Mouse (Mus musculus): Measurements from ENCODE around the gene Tspan33. TPM values are rescaled to one million over a fixed set of nuclear protein-coding genes. Genes with fewer than 3 reads are reported as not detected.

Gene Tspan33
- 5.2 and 6.2 TPM in 2 replicates for polyA plus RNA-seq (2016; fragmentation: Nextera tagmentation; extraction: Ambion mirVana)

GRCm38 (mm10) chr6:29693953-29694352, at the start of gene Tspan33:
Gene Tspan33, plus strand, starts transcription at chr6:29694222.
- peak; percentile 94 for ATAC-seq (ENCODE audit: insufficient number of reproducible peaks, insufficient read depth, low FRiP score, low TSS enrichment, low read depth)

GRCm38 (mm10) chr6:29649494-29650169, 44.4 kb upstream of the Tspan33 start:
- 0 out of 2 replicates have a peak, but pooled peaks have one; percentile 47 for ATAC-seq (ENCODE audit: insufficient number of reproducible peaks, insufficient read depth, low FRiP score, low TSS enrichment, low read depth)
- H3K27ac ChIP-seq = no peak overlapping the region
- WGBS = 33% methylated on average over 14 of the region's 14 CpGs

More at GRCm38 (mm10) chr6:29693953-29694352, at the start of gene Tspan33:
- under 1% methylated on average over 37 of the region's 41 CpGs for WGBS
- peak within 1 kb of the TSS; percentile 78 for H3K4me3 ChIP-seq (replicated peaks)
- peak within 1 kb of the TSS; percentile 99 for H3K4me2 ChIP-seq
- no peaks in the 10 kb centered on the region for H3K9me3 ChIP-seq
- peaks cover 10% of the 10 kb centered on the region for H3K4me1 ChIP-seq (replicated peaks)
- no peaks in the 10 kb centered on the region for H3K36me3 ChIP-seq
- H3K27ac ChIP-seq = no peak within 1 kb of the TSS
- H3K9ac ChIP-seq (replicated peaks) = peak within 1 kb of the TSS; percentile 73
- H3K27me3 ChIP-seq = peaks cover 68% of the 10 kb centered on the region

GRCm38 (mm10) chr6:29650170-29650549, 43.9 kb upstream of the Tspan33 start:
- Histone ChIP-seq H3K9me3 (no peaks in the 10 kb centered on the region), H3K27ac (no peak overlapping the region), H3K4me3 (replicated peaks) (no peak overlapping the region), H3K36me3 (no peaks in the 10 kb centered on the region), H3K27me3 (0 out of 2 replicates have a peak, but pooled peaks cover 3% of the 10 kb centered on the region), H3K4me1 (replicated peaks) (no peaks in the 10 kb centered on the region), H3K9ac (replicated peaks) (no peak overlapping the region), H3K4me2 (no peak overlapping the region)
- ATAC-seq (ENCODE audit: insufficient number of reproducible peaks, insufficient read depth, low FRiP score, low TSS enrichment, low read depth) = no peak
- WGBS = 66% methylated on average over 10 of the region's 10 CpGs

More at GRCm38 (mm10) chr6:29649494-29650169, 44.4 kb upstream of the Tspan33 start:
- no peaks in the 10 kb centered on the region for H3K9me3 ChIP-seq
- H3K4me3 ChIP-seq (replicated peaks) = no peak overlapping the region
- no peaks in the 10 kb centered on the region for H3K4me1 ChIP-seq (replicated peaks)
- no peak overlapping the region for H3K9ac ChIP-seq (replicated peaks)
- 0 out of 2 replicates have a peak, but pooled peaks cover 3% of the 10 kb centered on the region for H3K27me3 ChIP-seq
- H3K36me3 ChIP-seq = no peaks in the 10 kb centered on the region
- H3K4me2 ChIP-seq = no peak overlapping the region

GRCm38 (mm10) chr6:29653271-29653670, 40.8 kb upstream of the Tspan33 start:
- Histone ChIP-seq H3K27me3 (0 out of 2 replicates have a peak, but pooled peaks cover 3% of the 10 kb centered on the region), H3K27ac (no peak overlapping the region), H3K9ac (replicated peaks) (no peak overlapping the region), H3K4me1 (replicated peaks) (no peaks in the 10 kb centered on the region), H3K36me3 (no peaks in the 10 kb centered on the region), H3K4me2 (no peak overlapping the region), H3K9me3 (no peaks in the 10 kb centered on the region), H3K4me3 (replicated peaks) (no peak overlapping the region)
- no peak for ATAC-seq (ENCODE audit: insufficient number of reproducible peaks, insufficient read depth, low FRiP score, low TSS enrichment, low read depth)

GRCm38 (mm10) chr6:29658626-29659475, 35.2 kb upstream of the Tspan33 start:
- 87% methylated on average over 3 of the region's 3 CpGs for WGBS

GRCm38 (mm10) chr6:29659964-29660363, 34.1 kb upstream of the Tspan33 start:
- H3K36me3 ChIP-seq = no peaks in the 10 kb centered on the region
- no peak overlapping the region for H3K4me2 ChIP-seq
- H3K27ac ChIP-seq = no peak overlapping the region
- 85% methylated on average over 2 of the region's 2 CpGs for WGBS
- H3K9ac ChIP-seq (replicated peaks) = no peak overlapping the region
- no peaks in the 10 kb centered on the region for H3K4me1 ChIP-seq (replicated peaks)
- H3K9me3 ChIP-seq = no peaks in the 10 kb centered on the region
- H3K27me3 ChIP-seq = no peaks in the 10 kb centered on the region
- H3K4me3 ChIP-seq (replicated peaks) = no peak overlapping the region
- ATAC-seq (ENCODE audit: insufficient number of reproducible peaks, insufficient read depth, low FRiP score, low TSS enrichment, low read depth) = no peak

More at GRCm38 (mm10) chr6:29658626-29659475, 35.2 kb upstream of the Tspan33 start:
- H3K9me3 ChIP-seq = no peaks in the 10 kb centered on the region
- no peak overlapping the region for H3K4me3 ChIP-seq (replicated peaks)
- no peaks in the 10 kb centered on the region for H3K4me1 ChIP-seq (replicated peaks)
- H3K27me3 ChIP-seq = 0 out of 2 replicates have a peak, but pooled peaks cover under 1% of the 10 kb centered on the region
- no peak overlapping the region for H3K4me2 ChIP-seq
- no peak overlapping the region for H3K27ac ChIP-seq
- no peak for ATAC-seq (ENCODE audit: insufficient number of reproducible peaks, insufficient read depth, low FRiP score, low TSS enrichment, low read depth)
- H3K9ac ChIP-seq (replicated peaks) = no peak overlapping the region
- no peaks in the 10 kb centered on the region for H3K36me3 ChIP-seq

- no peaks in the 10 kb centered on the region for H3K36me3 ChIP-seq
- WGBS = 59% methylated on average over 11 of the region's 11 CpGs
- H3K27ac ChIP-seq = no peak overlapping the region
- no peaks in the 10 kb centered on the region for H3K27me3 ChIP-seq
- no peak overlapping the region for H3K4me3 ChIP-seq (replicated peaks)
- no peak overlapping the region for H3K4me2 ChIP-seq
- no peaks in the 10 kb centered on the region for H3K9me3 ChIP-seq
- H3K9ac ChIP-seq (replicated peaks) = no peak overlapping the region
- no peaks in the 10 kb centered on the region for H3K4me1 ChIP-seq (replicated peaks)
- no peak for ATAC-seq (ENCODE audit: insufficient number of reproducible peaks, insufficient read depth, low FRiP score, low TSS enrichment, low read depth)
Measured at GRCm38 (mm10) chr6:29660662-29661307, 33.2 kb upstream of the Tspan33 start.

- H3K36me3 ChIP-seq = no peaks in the 10 kb centered on the region
- H3K27me3 ChIP-seq = no peaks in the 10 kb centered on the region
- no peak overlapping the region for H3K9ac ChIP-seq (replicated peaks)
- no peaks in the 10 kb centered on the region for H3K4me1 ChIP-seq (replicated peaks)
- no peak overlapping the region for H3K4me2 ChIP-seq
- 77% methylated on average over 6 of the region's 6 CpGs for WGBS
- no peak overlapping the region for H3K27ac ChIP-seq
- no peak for ATAC-seq (ENCODE audit: insufficient number of reproducible peaks, insufficient read depth, low FRiP score, low TSS enrichment, low read depth)
- no peak overlapping the region for H3K4me3 ChIP-seq (replicated peaks)
- no peaks in the 10 kb centered on the region for H3K9me3 ChIP-seq
Measured at GRCm38 (mm10) chr6:29667266-29667665, 26.8 kb upstream of the Tspan33 start.

- no peak for ATAC-seq (ENCODE audit: insufficient number of reproducible peaks, insufficient read depth, low FRiP score, low TSS enrichment, low read depth)
- 8% methylated on average over 3 of the region's 3 CpGs for WGBS
- Histone ChIP-seq H3K36me3 (no peaks in the 10 kb centered on the region), H3K4me3 (replicated peaks) (no peak overlapping the region), H3K4me2 (no peak overlapping the region), H3K27me3 (no peaks in the 10 kb centered on the region), H3K9me3 (no peaks in the 10 kb centered on the region), H3K27ac (no peak overlapping the region), H3K9ac (replicated peaks) (no peak overlapping the region), H3K4me1 (replicated peaks) (no peaks in the 10 kb centered on the region)
Measured at GRCm38 (mm10) chr6:29671741-29672140, 22.3 kb upstream of the Tspan33 start.

GRCm38 (mm10) chr6:29672563-29673411, 21.2 kb upstream of the Tspan33 start:
- no peaks in the 10 kb centered on the region for H3K36me3 ChIP-seq
- ATAC-seq (ENCODE audit: insufficient number of reproducible peaks, insufficient read depth, low FRiP score, low TSS enrichment, low read depth) = no peak

More at GRCm38 (mm10) chr6:29672563-29673411, 21.2 kb upstream of the Tspan33 start:
- Histone ChIP-seq H3K4me2 (no peak overlapping the region), H3K27me3 (no peaks in the 10 kb centered on the region), H3K27ac (no peak overlapping the region), H3K4me3 (replicated peaks) (no peak overlapping the region), H3K4me1 (replicated peaks) (no peaks in the 10 kb centered on the region), H3K9ac (replicated peaks) (no peak overlapping the region), H3K9me3 (no peaks in the 10 kb centered on the region)
- 27% methylated on average over 12 of the region's 12 CpGs for WGBS
